Mouse (Mus musculus): ENCODE measurements at regions not wholly inside any gene's neighbourhood (a gene's known extent, or its start where the extent isn't known, plus 50 kb on each side); places are given as distances from the start of the nearest gene placed in this dataset.

GRCm38 (mm10) chr7:40700656-40701055, 197.5 kb upstream of the Vstm2b start:
- H3K27ac ChIP-seq: no peak overlapping the region
- H3K27me3 ChIP-seq (ENCODE audit: control insufficient read depth, insufficient read depth, low read length): no peaks in the 10 kb centered on the region
- H3K36me3 ChIP-seq (replicated peaks; ENCODE audit: control insufficient read depth, insufficient read depth): no peaks in the 10 kb centered on the region
- H3K4me2 ChIP-seq (replicated peaks): no peak overlapping the region
- H3K4me1 ChIP-seq (replicated peaks; ENCODE audit: control insufficient read depth, insufficient read depth, low read length): no peaks in the 10 kb centered on the region
- no peak overlapping the region for H3K9ac ChIP-seq
- DNase-seq (ENCODE audit: low spot score) (no peak), ATAC-seq (ENCODE audit: low FRiP score) (no peak)
- WGBS: 58% methylated on average over 5 of the region's 5 CpGs
- H3K4me3 ChIP-seq (replicated peaks; ENCODE audit: low read length): no peak overlapping the region
- H3K9me3 ChIP-seq (ENCODE audit: control insufficient read depth, low read length): no peaks in the 10 kb centered on the region

- Histone ChIP-seq H3K4me2 (replicated peaks) (no peak overlapping the region), H3K27me3 (ENCODE audit: control insufficient read depth, insufficient read depth, low read length) (no peaks in the 10 kb centered on the region), H3K36me3 (replicated peaks; ENCODE audit: control insufficient read depth, insufficient read depth) (no peaks in the 10 kb centered on the region), H3K9ac (no peak overlapping the region), H3K4me1 (replicated peaks; ENCODE audit: control insufficient read depth, insufficient read depth, low read length) (no peaks in the 10 kb centered on the region), H3K27ac (no peak overlapping the region), H3K9me3 (ENCODE audit: control insufficient read depth, low read length) (no peaks in the 10 kb centered on the region), H3K4me3 (replicated peaks; ENCODE audit: low read length) (no peak overlapping the region)
- ATAC-seq (ENCODE audit: low FRiP score) (no peak), DNase-seq (ENCODE audit: low spot score) (no peak)
- 79% methylated on average over 5 of the region's 5 CpGs for WGBS
Measured at GRCm38 (mm10) chr7:40702191-40703045, 195.7 kb upstream of the Vstm2b start.

- no peak overlapping the region for H3K27ac ChIP-seq
- ATAC-seq (ENCODE audit: low FRiP score) (no peak), DNase-seq (ENCODE audit: low spot score) (no peak)
- H3K4me2 ChIP-seq (replicated peaks): no peak overlapping the region
- WGBS: 78% methylated on average over 2 of the region's 2 CpGs
- H3K9me3 ChIP-seq (ENCODE audit: control insufficient read depth, low read length): no peaks in the 10 kb centered on the region
- no peaks in the 10 kb centered on the region for H3K27me3 ChIP-seq (ENCODE audit: control insufficient read depth, insufficient read depth, low read length)
- H3K4me1 ChIP-seq (replicated peaks; ENCODE audit: control insufficient read depth, insufficient read depth, low read length): no peaks in the 10 kb centered on the region
- no peak overlapping the region for H3K4me3 ChIP-seq (replicated peaks; ENCODE audit: low read length)
- no peaks in the 10 kb centered on the region for H3K36me3 ChIP-seq (replicated peaks; ENCODE audit: control insufficient read depth, insufficient read depth)
- H3K9ac ChIP-seq: no peak overlapping the region
Measured at GRCm38 (mm10) chr7:40708231-40708630, 189.9 kb upstream of the Vstm2b start.

GRCm38 (mm10) chr7:40717991-40718390, 180.1 kb upstream of the Vstm2b start:
- no peak overlapping the region for H3K27ac ChIP-seq
- 71% methylated on average over 6 of the region's 6 CpGs for WGBS
- ATAC-seq (ENCODE audit: low FRiP score) (no peak), DNase-seq (ENCODE audit: low spot score) (no peak)
- H3K4me3 ChIP-seq (replicated peaks; ENCODE audit: low read length): no peak overlapping the region
- H3K9ac ChIP-seq: no peak overlapping the region
- H3K4me1 ChIP-seq (replicated peaks; ENCODE audit: control insufficient read depth, insufficient read depth, low read length): no peaks in the 10 kb centered on the region
- no peaks in the 10 kb centered on the region for H3K9me3 ChIP-seq (ENCODE audit: control insufficient read depth, low read length)
- H3K27me3 ChIP-seq (ENCODE audit: control insufficient read depth, insufficient read depth, low read length): no peaks in the 10 kb centered on the region
- H3K4me2 ChIP-seq (replicated peaks): no peak overlapping the region
- H3K36me3 ChIP-seq (replicated peaks; ENCODE audit: control insufficient read depth, insufficient read depth): no peaks in the 10 kb centered on the region

- Histone ChIP-seq H3K36me3 (replicated peaks; ENCODE audit: control insufficient read depth, insufficient read depth) (no peaks in the 10 kb centered on the region), H3K27ac (no peak overlapping the region), H3K4me1 (replicated peaks; ENCODE audit: control insufficient read depth, insufficient read depth, low read length) (no peaks in the 10 kb centered on the region), H3K9me3 (ENCODE audit: control insufficient read depth, low read length) (no peaks in the 10 kb centered on the region), H3K4me3 (replicated peaks; ENCODE audit: low read length) (no peak overlapping the region), H3K4me2 (replicated peaks) (no peak overlapping the region), H3K9ac (no peak overlapping the region), H3K27me3 (ENCODE audit: control insufficient read depth, insufficient read depth, low read length) (no peaks in the 10 kb centered on the region)
- WGBS: 43% methylated on average over 6 of the region's 6 CpGs
- ATAC-seq (ENCODE audit: low FRiP score) (no peak), DNase-seq (ENCODE audit: low spot score) (no peak)
Measured at GRCm38 (mm10) chr7:40736971-40737468, 161.1 kb upstream of the Vstm2b start.

- Histone ChIP-seq H3K9ac (no peak overlapping the region), H3K4me2 (replicated peaks) (no peak overlapping the region), H3K4me3 (replicated peaks; ENCODE audit: low read length) (no peak overlapping the region), H3K9me3 (ENCODE audit: control insufficient read depth, low read length) (no peaks in the 10 kb centered on the region), H3K36me3 (replicated peaks; ENCODE audit: control insufficient read depth, insufficient read depth) (no peaks in the 10 kb centered on the region), H3K27me3 (ENCODE audit: control insufficient read depth, insufficient read depth, low read length) (no peaks in the 10 kb centered on the region), H3K4me1 (replicated peaks; ENCODE audit: control insufficient read depth, insufficient read depth, low read length) (no peaks in the 10 kb centered on the region), H3K27ac (no peak overlapping the region)
- 73% methylated on average over 7 of the region's 7 CpGs for WGBS
- DNase-seq (ENCODE audit: low spot score) (no peak), ATAC-seq (ENCODE audit: low FRiP score) (no peak)
Measured at GRCm38 (mm10) chr7:40737496-40737895, 160.6 kb upstream of the Vstm2b start.

GRCm38 (mm10) chr7:40738174-40738573, 160.0 kb upstream of the Vstm2b start:
- no peak overlapping the region for H3K4me2 ChIP-seq (replicated peaks)
- H3K36me3 ChIP-seq (replicated peaks; ENCODE audit: control insufficient read depth, insufficient read depth): no peaks in the 10 kb centered on the region
- no peak overlapping the region for H3K4me3 ChIP-seq (replicated peaks; ENCODE audit: low read length)
- no peak overlapping the region for H3K27ac ChIP-seq
- no peaks in the 10 kb centered on the region for H3K4me1 ChIP-seq (replicated peaks; ENCODE audit: control insufficient read depth, insufficient read depth, low read length)
- WGBS: 90% methylated on average over 3 of the region's 3 CpGs
- ATAC-seq (ENCODE audit: low FRiP score) (no peak), DNase-seq (ENCODE audit: low spot score) (no peak)
- H3K27me3 ChIP-seq (ENCODE audit: control insufficient read depth, insufficient read depth, low read length): no peaks in the 10 kb centered on the region
- no peaks in the 10 kb centered on the region for H3K9me3 ChIP-seq (ENCODE audit: control insufficient read depth, low read length)
- no peak overlapping the region for H3K9ac ChIP-seq

GRCm38 (mm10) chr7:40742553-40743151, 155.5 kb upstream of the Vstm2b start:
- no peaks in the 10 kb centered on the region for H3K27me3 ChIP-seq (ENCODE audit: control insufficient read depth, insufficient read depth, low read length)
- H3K4me3 ChIP-seq (replicated peaks; ENCODE audit: low read length): no peak overlapping the region
- peak; percentile 53; the same call in 1 of the 2 replicates for ATAC-seq (ENCODE audit: low FRiP score)
- no peaks in the 10 kb centered on the region for H3K9me3 ChIP-seq (ENCODE audit: control insufficient read depth, low read length)
- H3K4me2 ChIP-seq (replicated peaks): no peak overlapping the region
- no peak overlapping the region for H3K27ac ChIP-seq
- no peaks in the 10 kb centered on the region for H3K36me3 ChIP-seq (replicated peaks; ENCODE audit: control insufficient read depth, insufficient read depth)
- no peaks in the 10 kb centered on the region for H3K4me1 ChIP-seq (replicated peaks; ENCODE audit: control insufficient read depth, insufficient read depth, low read length)
- no peak overlapping the region for H3K9ac ChIP-seq
- WGBS: 54% methylated on average over 4 of the region's 4 CpGs
- no peak for DNase-seq (ENCODE audit: low spot score)

- H3K36me3 ChIP-seq (replicated peaks; ENCODE audit: control insufficient read depth, insufficient read depth): no peaks in the 10 kb centered on the region
- H3K27ac ChIP-seq: peak overlapping the region; percentile 38; the same call in 1 of the 2 replicates
- no peaks in the 10 kb centered on the region for H3K9me3 ChIP-seq (ENCODE audit: control insufficient read depth, low read length)
- peaks cover 11% of the 10 kb centered on the region for H3K4me1 ChIP-seq (replicated peaks; ENCODE audit: control insufficient read depth, insufficient read depth, low read length)
- WGBS: 43% methylated on average over 2 of the region's 2 CpGs
- ATAC-seq (ENCODE audit: low FRiP score) (peak; percentile 66; the same call in 1 of the 2 replicates), DNase-seq (ENCODE audit: low spot score) (peak; percentile 81)
- H3K27me3 ChIP-seq (ENCODE audit: control insufficient read depth, insufficient read depth, low read length): no peaks in the 10 kb centered on the region
- no peak overlapping the region for H3K4me2 ChIP-seq (replicated peaks)
- no peak overlapping the region for H3K9ac ChIP-seq
- H3K4me3 ChIP-seq (replicated peaks; ENCODE audit: low read length): no peak overlapping the region
Measured at GRCm38 (mm10) chr7:40751779-40752178, 146.3 kb upstream of the Vstm2b start.
